Mouse (Mus musculus) heart, embryonic 10.5 days (tissue): ENCODE measurements around the gene Aph1a. TPM values are rescaled to one million over a fixed set of nuclear protein-coding genes. Genes with fewer than 3 reads are reported as not detected.
A peak's percentile ranks its signal among the peaks of the same experiment; 100 is the strongest.
"Not testable (repeated sequence)": the region's sequence is repeated elsewhere in the genome, so short reads cannot be mapped to it uniquely, and the experiment has no call there.

ENCODE experiments used
- DNase-seq: peaks from one replicate; pipeline ENCODE4 v3.0.0-alpha.2; 2017; ENCODE audit warnings: low spot score
- H3K27ac ChIP-seq: fragments of 300-500 bp; sonication (generic); 2 replicates; pipeline ENCODE4 v1.5.1; 2016; ENCODE audit warnings: mild to moderate bottlenecking
- H3K27me3 ChIP-seq: fragments of 300-500 bp; sonication (generic); 2 replicates; pipeline ENCODE4 v1.6.1; 2016; ENCODE audit warnings: mild to moderate bottlenecking; ENCODE audit not compliant: poor library complexity, insufficient read depth, severe bottlenecking
- H3K36me3 ChIP-seq: fragments of 300-500 bp; sonication (generic); 2 replicates; pipeline ENCODE4 v1.6.1; 2016; ENCODE audit warnings: mild to moderate bottlenecking, moderate library complexity
- H3K4me1 ChIP-seq: fragments of 300-500 bp; sonication (generic); 2 replicates; pipeline ENCODE4 v1.6.1; 2016; ENCODE audit warnings: mild to moderate bottlenecking
- H3K4me3 ChIP-seq: fragments of 300-500 bp; sonication (generic); 2 replicates; pipeline ENCODE4 v1.5.1; 2016; ENCODE audit warnings: mild to moderate bottlenecking, moderate library complexity
- H3K9me3 ChIP-seq: fragments of 300-500 bp; sonication (generic); 2 replicates; pipeline ENCODE4 v1.6.1; 2016; ENCODE audit warnings: mild to moderate bottlenecking, moderate library complexity
- WGBS: fragments of 180-500 bp; shearing (Covaris S2); methylation state at CpG from one replicate; pipeline ENCODE4 v1.1.7; 2016; 5-methylcytosine and 5-hydroxymethylcytosine counted together
- polyA plus RNA-seq: library from polyadenylated mRNA; unstranded; fragments of >200 nt; fragmentation: Nextera tagmentation; extraction: Ambion mirVana; gene quantifications from 2 replicates; pipeline ENCODE4 v1.2.1, GENCODE M21; 2016

Aph1a gene
- polyA plus RNA-seq, 1 experiment from 2014 or later = 30.4 TPM

- H3K27ac ChIP-seq = peak overlapping the region; percentile 87
- no peak for DNase-seq
- WGBS = 28% methylated on average over 11 of the region's 11 CpGs
- no peaks in the 10 kb centered on the region for H3K27me3 ChIP-seq
- no peaks in the 10 kb centered on the region for H3K9me3 ChIP-seq
- H3K36me3 ChIP-seq = peaks cover 13% of the 10 kb centered on the region
- peaks cover 34% of the 10 kb centered on the region for H3K4me1 ChIP-seq
- peak overlapping the region; percentile 47 for H3K4me3 ChIP-seq
Observed at GRCm38 (mm10) chr3:95892066-95893052, 1.4 kb upstream of the Aph1a start.

DNA sequence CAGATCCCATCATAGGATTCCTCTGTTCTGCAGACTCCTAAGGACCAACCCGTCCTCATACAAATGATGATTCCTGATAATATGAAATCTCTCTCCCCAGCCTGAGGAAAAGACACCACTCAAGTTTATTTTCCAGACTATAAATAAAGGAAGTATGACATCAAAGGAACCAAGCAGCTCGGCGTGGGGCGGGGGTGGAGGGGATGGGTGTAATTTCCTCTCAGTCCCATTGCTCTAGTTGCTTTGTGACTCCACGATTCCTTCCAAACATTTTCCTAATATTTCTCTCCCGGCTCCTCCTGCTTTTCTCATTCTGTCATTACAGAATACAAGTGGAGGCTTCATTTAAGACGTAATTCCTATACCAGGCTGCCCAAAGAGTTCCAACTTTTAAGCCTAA lies 643 bp upstream of the Aph1a start:
- Histone ChIP-seq H3K4me3 (peak overlapping the region; percentile 78), H3K27ac (peak overlapping the region; percentile 87), H3K36me3 (peaks cover 8% of the 10 kb centered on the region), H3K9me3 (no peaks in the 10 kb centered on the region), H3K4me1 (peaks cover 34% of the 10 kb centered on the region), H3K27me3 (no peaks in the 10 kb centered on the region)
- no peak for DNase-seq
- WGBS = 19% methylated on average over 7 of the region's 7 CpGs

DNA sequence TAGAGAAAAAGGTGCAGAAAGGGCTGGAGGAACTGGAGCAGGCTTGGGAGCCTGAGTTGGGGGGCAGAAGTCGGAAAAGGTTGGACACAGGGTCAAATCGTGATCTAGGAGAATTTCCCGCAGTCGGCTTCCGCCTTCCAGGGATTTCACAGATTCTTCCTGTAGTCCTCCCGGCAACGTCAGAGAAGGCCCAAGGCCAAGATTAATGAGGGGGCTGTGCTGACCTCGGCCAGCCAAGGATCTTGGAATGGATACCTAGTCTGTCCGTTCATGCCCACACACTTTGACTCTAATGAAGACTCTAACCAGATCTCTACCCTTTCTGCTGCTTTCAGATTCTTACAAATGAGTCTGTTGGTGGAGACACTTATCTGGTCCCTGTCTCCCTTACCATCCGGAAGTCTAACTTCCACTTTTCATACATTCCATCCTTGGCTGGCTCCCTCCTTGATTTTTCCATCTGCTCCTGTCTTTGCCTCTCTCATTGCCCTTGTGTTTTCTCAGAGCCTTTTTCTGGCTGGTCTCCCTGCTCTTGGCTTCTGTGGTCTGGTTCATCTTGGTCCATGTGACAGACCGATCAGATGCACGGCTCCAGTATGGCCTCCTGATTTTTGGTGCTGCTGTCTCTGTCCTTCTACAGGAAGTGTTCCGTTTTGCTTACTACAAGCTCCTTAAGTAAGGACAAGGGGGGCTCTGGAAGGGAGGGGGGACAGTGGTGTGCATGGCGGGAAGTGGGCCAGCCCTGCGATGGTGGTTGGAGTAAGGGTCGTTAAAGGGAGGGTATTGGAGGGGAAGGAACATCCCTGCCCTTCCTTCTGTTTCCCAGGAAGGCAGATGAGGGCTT lies 770 bp downstream of the Aph1a start:
- Histone ChIP-seq H3K27ac (peak overlapping the region; percentile 91), H3K36me3 (peaks cover 20% of the 10 kb centered on the region), H3K27me3 (no peaks in the 10 kb centered on the region), H3K4me1 (peaks cover 34% of the 10 kb centered on the region), H3K9me3 (no peaks in the 10 kb centered on the region), H3K4me3 (peak overlapping the region; percentile 78)
- DNase-seq = no peak
- 9% methylated on average over 16 of the region's 16 CpGs for WGBS

GRCm38 (mm10) chr3:95895501-95895900 lies 1.7 kb downstream of the Aph1a start:
- not testable (repeated sequence) for H3K27me3 ChIP-seq, DNase-seq, H3K4me3 ChIP-seq, H3K9me3 ChIP-seq, H3K27ac ChIP-seq
- 83% methylated on average over 7 of the region's 7 CpGs for WGBS
- Histone ChIP-seq H3K4me1 (peaks cover 34% of the 10 kb centered on the region), H3K36me3 (peaks cover 23% of the 10 kb centered on the region)

DNA sequence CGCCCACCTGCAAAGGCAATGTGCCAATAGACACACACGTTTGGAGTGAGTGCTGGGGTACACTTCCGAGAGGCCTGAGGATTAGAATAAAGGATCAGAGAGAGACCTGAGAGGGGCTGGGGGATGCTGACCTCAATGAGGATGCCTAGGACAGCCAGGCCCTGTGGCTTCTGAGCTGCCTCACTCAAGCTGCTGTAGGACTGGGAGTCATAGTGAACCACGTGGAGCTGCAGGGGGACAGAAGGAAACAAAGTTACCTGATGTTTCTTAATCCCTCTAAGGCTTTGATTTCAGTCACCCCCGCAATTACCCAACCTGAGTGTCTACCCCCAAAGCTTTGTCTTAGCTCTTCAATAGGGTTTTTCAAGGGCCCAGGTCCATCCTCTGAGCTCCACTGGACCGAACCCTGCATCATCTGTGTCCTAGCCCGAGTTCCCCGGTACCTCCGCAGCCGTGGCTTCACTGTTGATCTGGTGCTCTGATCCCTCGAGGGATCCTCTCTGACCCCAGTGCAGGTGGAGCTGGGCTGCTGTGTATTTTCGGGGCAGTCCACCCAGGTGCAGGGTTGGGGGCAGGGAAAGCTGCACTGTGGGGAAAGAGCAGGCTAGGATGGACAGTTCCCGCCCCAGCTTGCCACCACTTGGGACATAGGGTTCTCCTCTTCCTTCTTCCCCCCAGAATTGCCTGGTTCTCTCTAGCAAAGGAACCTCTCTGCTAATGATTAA lies 6.2 kb downstream of the Aph1a start:
- no peak overlapping the region for H3K27ac ChIP-seq

GRCm38 (mm10) chr3:95901616-95902372 lies 8.0 kb downstream of the Aph1a start:
- Histone ChIP-seq H3K4me1 (peaks cover 52% of the 10 kb centered on the region), H3K36me3 (peaks cover 22% of the 10 kb centered on the region), H3K27me3 (no peaks in the 10 kb centered on the region), H3K27ac (peak overlapping the region; percentile 73), H3K4me3 (peak overlapping the region; percentile 65), H3K9me3 (no peaks in the 10 kb centered on the region)
- WGBS = 58% methylated on average over 9 of the region's 9 CpGs
- DNase-seq = no peak

More for the DNA sequence above, 6.2 kb downstream of the Aph1a start:
- H3K36me3 ChIP-seq = peaks cover 27% of the 10 kb centered on the region
- peaks cover 43% of the 10 kb centered on the region for H3K4me1 ChIP-seq
- no peaks in the 10 kb centered on the region for H3K27me3 ChIP-seq
- whole genome bisulfite sequencing = 76% methylated on average over 13 of the region's 13 CpGs
- no peaks in the 10 kb centered on the region for H3K9me3 ChIP-seq
- no peak overlapping the region for H3K4me3 ChIP-seq
- no peak for DNase-seq

- peaks cover 22% of the 10 kb centered on the region for H3K36me3 ChIP-seq
- peak overlapping the region; percentile 73 for H3K27ac ChIP-seq
- H3K4me3 ChIP-seq = peak overlapping the region; percentile 65
- no peaks in the 10 kb centered on the region for H3K9me3 ChIP-seq
- peaks cover 55% of the 10 kb centered on the region for H3K4me1 ChIP-seq
- DNase-seq = no peak
- no peaks in the 10 kb centered on the region for H3K27me3 ChIP-seq
Observed at GRCm38 (mm10) chr3:95902373-95902625, 8.5 kb downstream of the Aph1a start.

DNA sequence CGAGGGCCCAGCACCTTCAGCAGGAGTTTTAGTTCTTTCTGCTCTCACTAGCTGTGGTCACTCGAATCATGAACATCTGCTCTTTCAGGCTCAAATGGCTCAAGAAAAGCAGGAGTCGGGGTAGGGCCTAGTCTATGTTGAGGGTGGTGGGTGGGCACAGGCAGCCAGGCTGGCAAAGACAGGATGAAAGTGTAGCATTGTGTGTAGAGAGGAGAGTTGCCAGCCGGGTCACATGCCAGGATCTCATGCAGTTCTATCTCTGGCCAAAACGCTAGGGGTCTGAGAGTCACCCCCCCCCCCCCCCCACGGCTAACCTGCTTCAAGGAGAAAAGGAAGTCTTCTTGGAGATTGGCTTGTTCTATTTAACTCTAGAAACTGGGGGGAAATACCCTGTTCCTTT lies 8.9 kb downstream of the Aph1a start:
- peaks cover 22% of the 10 kb centered on the region for H3K36me3 ChIP-seq
- H3K27ac ChIP-seq = peak overlapping the region; percentile 73
- WGBS = 36% methylated on average over 6 of the region's 6 CpGs
- no peaks in the 10 kb centered on the region for H3K27me3 ChIP-seq
- H3K9me3 ChIP-seq = no peaks in the 10 kb centered on the region
- H3K4me3 ChIP-seq = peak overlapping the region; percentile 65
- no peak for DNase-seq
- H3K4me1 ChIP-seq = peaks cover 55% of the 10 kb centered on the region

- Histone ChIP-seq H3K27ac (peak overlapping the region; percentile 88), H3K9me3 (no peaks in the 10 kb centered on the region), H3K4me1 (peaks cover 55% of the 10 kb centered on the region), H3K4me3 (peak overlapping the region; percentile 65), H3K36me3 (peaks cover 12% of the 10 kb centered on the region; the same call in 1 of the 2 replicates), H3K27me3 (no peaks in the 10 kb centered on the region)
- WGBS = under 1% methylated on average over 15 of the region's 15 CpGs
- no peak for DNase-seq
Observed at GRCm38 (mm10) chr3:95903753-95904502, 10.2 kb downstream of the Aph1a start.

DNA sequence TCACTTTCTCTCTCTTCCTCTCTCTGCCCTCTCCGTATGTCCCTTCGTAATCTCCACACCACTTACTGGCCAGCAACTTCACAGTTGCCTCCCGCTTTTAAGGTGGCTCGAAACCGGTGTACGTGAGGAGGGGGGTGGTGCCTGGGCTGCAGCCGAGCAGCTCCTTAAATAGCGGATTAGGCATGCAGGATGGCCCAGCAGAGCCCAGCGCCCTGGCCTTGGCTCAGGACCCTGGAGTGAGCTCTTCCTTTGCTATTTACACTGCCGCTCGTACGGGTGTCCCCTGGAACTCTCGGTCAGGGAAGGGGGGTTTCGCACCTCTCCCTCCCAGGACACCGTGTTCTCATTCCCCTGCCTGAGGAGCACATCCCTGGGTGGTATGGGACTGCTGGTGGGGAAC lies 10.8 kb downstream of the Aph1a start, which contains the start of gene Car14:
TSS of gene Car14 (minus strand) at position 124 of the 400 bp plus-strand sequence.
- Histone ChIP-seq H3K4me3 (peak within 1 kb of the TSS; percentile 65), H3K9me3 (no peaks in the 10 kb centered on the region), H3K4me1 (peaks cover 55% of the 10 kb centered on the region), H3K27ac (peak within 1 kb of the TSS; percentile 88), H3K27me3 (no peaks in the 10 kb centered on the region), H3K36me3 (peaks cover 6% of the 10 kb centered on the region; the same call in 1 of the 2 replicates)
- DNase-seq = no peak
- WGBS = 0% methylated on average over 15 of the region's 15 CpGs

GRCm38 (mm10) chr3:95905146-95905939 lies 11.6 kb downstream of the Aph1a start:
- WGBS = 1% methylated on average over 18 of the region's 18 CpGs

More at GRCm38 (mm10) chr3:95905146-95905939, 11.6 kb downstream of the Aph1a start:
- Histone ChIP-seq H3K4me1 (peaks cover 55% of the 10 kb centered on the region), H3K27me3 (no peaks in the 10 kb centered on the region), H3K4me3 (peak overlapping the region; percentile 65), H3K36me3 (peaks cover 4% of the 10 kb centered on the region; the same call in 1 of the 2 replicates), H3K9me3 (no peaks in the 10 kb centered on the region), H3K27ac (peak overlapping the region; percentile 88)
- DNase-seq = peak; percentile 89
